ENCODE assay signal across 30 mouse cellular contexts in genomic region chr11:97933553-97933952, GRCm38 (mm10). TPM values are rescaled to one million over a fixed set of nuclear protein-coding genes. Genes with fewer than 3 reads are reported as not detected.
A peak's percentile ranks its signal among the peaks of the same experiment; 100 is the strongest.
DNase-seq lines count a peak whose midpoint lies in the region; ATAC-seq and TF ChIP-seq lines count a peak whose summit lies in the region.
"Had no signal": no experiment of that assay in that cellular context is flagged by ENCODE, and none has a peak within 500 bp of the region (broad histone marks: within the 10 kb centered on the region; RNA-seq: fewer than 3 reads in every experiment).

No protein-coding gene starts in this region.

- no peak overlapping the region for H3K9ac ChIP-seq in ES-Bruce4 (ENCODE audit: low read depth, poor library complexity, severe bottlenecking)
- no peak overlapping the region for H3K9ac ChIP-seq in forebrain, embryonic 12.5 days
- H3K9ac ChIP-seq: embryonic facial prominence, embryonic 13.5 days; forebrain, embryonic 13.5 days; hindbrain, embryonic 14.5 days had no signal

- no peak for TF ChIP-seq EP300 in ES-Bruce4 (IDR thresholded peaks at IDR 0.05; ENCODE audit: insufficient read depth, low read depth, low read length)

- DNase-seq in adrenal gland, adult 8-10 months, result peak; percentile 51
- no peak for DNase-seq in adrenal gland, adult 18-20 months (ENCODE audit: low spot score in 2 of 2)
- DNase-seq in ES-CJ7 (ENCODE audit: low read depth, low spot score), result peak; percentile 59
- DNase-seq in adrenal gland, postnatal 10 days, result peak; percentile 29
- no peak for DNase-seq in layer of hippocampus, postnatal 25 days (ENCODE audit: extremely low spot score in 1 of 2, low spot score in 1 of 2)
- DNase-seq in heart, adult 11 months, result no peak
- DNase-seq: cerebellum, adult 11-12 months; cerebellum, adult 8-10 months; cerebellum, postnatal 10 days; cerebellum, postnatal 36 days; embryo, embryonic 11 days; gastrocnemius, postnatal 10 days; gastrocnemius, postnatal 36 days; kidney, adult 2 months had no signal

- H3K4me2 ChIP-seq in forebrain, embryonic 12.5 days, result no peak overlapping the region
- H3K4me2 ChIP-seq: embryonic facial prominence, embryonic 13.5 days; forebrain, embryonic 13.5 days; heart, embryonic 11.5 days; hindbrain, embryonic 14.5 days had no signal

- no peaks in the 10 kb centered on the region for H3K9me3 ChIP-seq in ES-Bruce4 (replicated peaks; ENCODE audit: control insufficient read depth, insufficient read depth, low read length, poor library complexity, severe bottlenecking)
- H3K9me3 ChIP-seq in forebrain, embryonic 12.5 days, result no peaks in the 10 kb centered on the region
- H3K9me3 ChIP-seq: embryonic facial prominence, embryonic 10.5 days; embryonic facial prominence, embryonic 13.5 days; forebrain, embryonic 13.5 days; G1E had no signal

- H3K27me3 ChIP-seq in ES-Bruce4 (ENCODE audit: control insufficient read depth, insufficient read depth, low read length, poor library complexity, severe bottlenecking), result no peaks in the 10 kb centered on the region
- H3K27me3 ChIP-seq in forebrain, embryonic 12.5 days, result peaks cover 3% of the 10 kb centered on the region; the same call in 1 of the 2 replicates
- H3K27me3 ChIP-seq: embryonic facial prominence, embryonic 13.5 days; forebrain, embryonic 13.5 days; Patski had no signal

- H3K4me3 ChIP-seq in ES-Bruce4 (ENCODE audit: low read depth, low read length), result no peak overlapping the region
- H3K4me3 ChIP-seq in forebrain, embryonic 12.5 days (replicated peaks), result no peak overlapping the region
- H3K4me3 ChIP-seq: embryonic facial prominence, embryonic 10.5 days; embryonic facial prominence, embryonic 13.5 days; erythroblast, embryonic 14.5 days; forebrain, embryonic 13.5 days had no signal

- peaks cover 2% of the 10 kb centered on the region for H3K4me1 ChIP-seq in ES-Bruce4 (ENCODE audit: control insufficient read depth, insufficient read depth, low read length)
- H3K4me1 ChIP-seq in forebrain, embryonic 12.5 days, result no peaks in the 10 kb centered on the region
- H3K4me1 ChIP-seq: embryonic facial prominence, embryonic 10.5 days; forebrain, embryonic 13.5 days had no signal

- no peak for ATAC-seq in forebrain, embryonic 12.5 days (ENCODE audit: low FRiP score)
- ATAC-seq: activated CD4-positive, CD25-positive, alpha-beta regulatory T cell, adult 4 months; CD4-positive, CD25-positive, alpha-beta regulatory T cell, adult 4 months; forebrain, embryonic 13.5 days; forebrain, embryonic 16.5 days; hindbrain, postnatal 0 days; inflammation-experienced regulatory T-cells, adult 6 months; intestine, embryonic 16.5 days; Patski had no signal

- no peaks in the 10 kb centered on the region for H3K36me3 ChIP-seq in ES-Bruce4 (ENCODE audit: control insufficient read depth, insufficient read depth, low read length, poor library complexity, severe bottlenecking)
- no peaks in the 10 kb centered on the region for H3K36me3 ChIP-seq in forebrain, embryonic 12.5 days (replicated peaks)
- H3K36me3 ChIP-seq: embryonic facial prominence, embryonic 10.5 days; embryonic facial prominence, embryonic 13.5 days had no signal

- no peak for TF ChIP-seq CTCF in ES-Bruce4 (IDR thresholded peaks at IDR 0.05; ENCODE audit: low read depth, low read length)

- H3K27ac ChIP-seq in ES-Bruce4 (ENCODE audit: insufficient read depth, low read length), result 0 out of 2 replicates have a peak overlapping the region, but pooled peaks have one; percentile 20
- H3K27ac ChIP-seq in forebrain, embryonic 12.5 days, result no peak overlapping the region
- H3K27ac ChIP-seq: embryonic facial prominence, embryonic 10.5 days; embryonic facial prominence, embryonic 13.5 days; forebrain, embryonic 13.5 days; hindbrain, embryonic 14.5 days; hindbrain, postnatal 0 days had no signal

- no peak for TF ChIP-seq POLR2A in ES-Bruce4 (IDR thresholded peaks at IDR 0.05; ENCODE audit: insufficient read depth, low read length)

- WGBS in forebrain, embryonic 12.5 days, result 81% methylated on average over 1 of the region's 1 CpGs

RNA-seq across cellular contexts. Expression of gene Fbxo47, which starts 49.6 kb away (rescaled TPM):
- total RNA-seq in adrenal gland, adult 8-10 months (2022), result 1 to 10 TPM in 3 of 4 experiments, under 1 TPM in 1; 0.94 to 1.8 (median 1.2) TPM
- total RNA-seq in adrenal gland, adult 18-20 months (2021), result 1 to 10 TPM in 1 of 2 experiments, under 1 TPM in 1; 0.58 to 1.2 TPM
- 2.5 and 2.8 TPM in 2 replicates for polyA plus RNA-seq in ES-Bruce4 (2011; ENCODE audit: insufficient read depth, insufficient read length, low read depth, missing spikeins)
- total RNA-seq in adrenal gland, postnatal 10 days (2021), result 1 to 10 TPM in 1 of 2 experiments, under 1 TPM in 1; 0.69 to 1.3 TPM
- 1 to 10 TPM; 1.2 to 1.9 TPM for total RNA-seq in layer of hippocampus, postnatal 25 days (2021)
- polyA plus RNA-seq in forebrain, embryonic 12.5 days (2016; fragmentation: Nextera tagmentation; extraction: Ambion mirVana), result 0.60 and 0.91 TPM in 2 replicates
- total RNA-seq: gastrocnemius, postnatal 36 days had no signal
- polyA plus RNA-seq: erythroblast, embryonic 14.5 days; G1E had no signal

RNA-seq across cellular contexts. Expression of gene Plxdc1, which starts 52.7 kb away (rescaled TPM):
- total RNA-seq in adrenal gland, adult 8-10 months (2022), result 10 to 100 TPM; 13.5 to 36.2 (median 24.0) TPM
- total RNA-seq in adrenal gland, adult 18-20 months (2021), result 10 to 100 TPM in 1 of 2 experiments, 1 to 10 TPM in 1; 6.9 to 16.2 TPM
- 3.0 and 3.3 TPM in 2 replicates for polyA plus RNA-seq in ES-Bruce4 (2011; ENCODE audit: insufficient read depth, insufficient read length, low read depth, missing spikeins)
- 1 to 10 TPM; 3.4 to 7.2 TPM for total RNA-seq in adrenal gland, postnatal 10 days (2021)
- 1 to 10 TPM; 8.2 to 9.1 TPM for total RNA-seq in layer of hippocampus, postnatal 25 days (2021)
- 0.22 and 0.33 TPM in 2 replicates for polyA plus RNA-seq in forebrain, embryonic 12.5 days (2016; fragmentation: Nextera tagmentation; extraction: Ambion mirVana)
- polyA plus RNA-seq: heart, embryonic 11.5 days had no signal

Comparison
In these comparisons a context has a peak if more than half of its experiments do, and no peak if none do; other contexts are left out.
1. DNase-seq: peak in adrenal gland, adult 8-10 months (single experiment), ES-CJ7 (single experiment) and adrenal gland, postnatal 10 days (single experiment); none in adrenal gland, adult 18-20 months (0 of 2), layer of hippocampus, postnatal 25 days (0 of 2) and heart, adult 11 months (single experiment).